Mouse (Mus musculus) frontal cortex, postnatal 14 days (tissue): ENCODE results near the gene Naaladl2.

Experiments used
- DNase-seq, 2 experiments: peaks; one replicate each; pipeline ENCODE4 v3.0.0; 2022; ENCODE audit warnings: low spot score in 2 of 2

The Naaladl2 gene

DNA sequence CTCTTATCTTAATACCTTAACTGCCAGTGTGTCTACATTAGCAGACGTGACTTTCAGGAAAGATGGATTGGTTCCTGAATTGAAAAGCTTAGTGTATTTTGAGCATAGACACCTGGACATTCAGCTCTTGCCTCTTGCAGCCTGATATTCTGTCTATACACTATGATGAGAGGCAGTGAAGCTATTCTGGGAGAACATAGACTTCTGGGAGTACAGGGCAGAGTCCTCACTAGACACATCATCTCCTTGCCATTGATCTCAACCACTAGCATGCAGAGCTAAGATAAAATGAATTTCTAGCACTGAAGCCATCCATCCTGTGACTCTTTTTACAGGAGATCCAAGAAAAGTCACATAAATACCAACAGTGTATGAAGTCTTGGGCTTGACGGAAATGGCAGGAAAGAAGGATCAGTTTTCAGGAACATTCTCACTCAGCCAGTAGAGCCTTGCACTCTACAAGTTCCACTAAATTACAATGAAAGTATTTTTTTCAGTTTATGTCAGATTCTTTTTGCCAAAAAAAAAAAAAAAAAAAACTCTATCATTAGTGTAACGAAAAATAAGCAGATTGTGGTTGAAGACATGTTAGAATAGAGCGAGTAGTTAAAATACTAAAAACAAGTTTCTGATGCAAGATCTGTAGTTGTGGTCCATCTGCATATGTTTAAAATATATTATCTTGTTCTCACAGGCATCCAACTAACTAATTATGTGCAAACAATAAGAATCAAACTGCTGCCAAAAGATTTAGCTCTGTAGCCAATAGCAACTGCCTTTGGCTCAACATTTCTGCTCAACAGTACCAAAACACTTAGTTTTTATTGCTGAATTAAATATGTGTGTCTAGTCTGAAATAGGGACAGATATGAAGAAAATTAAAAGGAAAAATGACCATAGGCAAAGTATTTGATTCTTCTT lies 1171.1 kb downstream of the Naaladl2 start:
- DNase-seq, result no peak

DNA sequence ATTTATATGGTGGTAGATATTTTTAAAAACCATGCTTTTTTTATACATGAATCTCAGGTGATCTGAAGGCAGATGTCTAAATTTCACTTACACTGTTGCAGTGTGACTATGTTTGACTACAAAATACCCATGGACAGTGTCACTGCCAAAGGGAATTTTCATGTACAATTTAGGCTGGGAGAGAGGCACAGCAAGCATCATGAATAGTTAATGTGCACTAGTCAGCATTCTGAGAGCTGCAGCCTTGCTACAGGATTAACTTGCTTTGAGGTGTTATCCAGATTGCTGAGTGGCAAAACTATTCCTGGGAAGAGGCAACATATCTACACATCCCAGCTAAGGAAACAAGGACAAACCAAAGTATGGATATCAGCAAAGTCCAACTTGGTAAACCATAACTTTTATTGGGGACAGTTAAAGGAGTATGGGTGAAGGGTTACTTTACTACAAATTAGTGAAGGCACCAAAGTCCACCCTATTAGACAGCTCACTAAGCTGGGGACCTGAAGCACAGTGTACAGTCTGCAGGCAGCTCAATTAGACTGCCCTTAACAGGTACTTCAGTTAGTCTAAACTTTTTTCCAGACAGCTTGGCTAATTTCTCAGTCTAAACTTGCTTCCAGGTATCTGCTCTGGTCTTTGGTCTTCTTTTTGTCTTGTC lies 1181.0 kb downstream of the Naaladl2 start:
- DNase-seq, result no peak

DNA sequence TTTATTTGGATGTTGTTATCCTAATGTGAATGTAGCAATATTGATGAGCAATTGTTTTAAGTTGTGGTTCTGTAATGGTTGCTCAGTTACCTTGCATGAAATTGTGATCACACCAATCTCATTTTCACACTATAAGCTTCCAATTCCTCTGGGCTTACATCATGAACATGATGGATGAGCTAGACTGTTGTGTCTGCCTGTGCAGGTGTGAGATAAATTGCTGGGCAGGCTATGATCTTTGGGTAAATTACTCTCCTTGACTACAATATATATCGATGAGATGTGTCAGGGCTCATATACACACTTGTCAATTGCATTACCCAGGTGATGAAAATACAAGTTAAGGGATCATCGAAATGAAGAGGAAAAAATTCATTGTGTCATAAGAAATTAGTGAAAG lies 1197.9 kb downstream of the Naaladl2 start:
- no peak for DNase-seq

DNA sequence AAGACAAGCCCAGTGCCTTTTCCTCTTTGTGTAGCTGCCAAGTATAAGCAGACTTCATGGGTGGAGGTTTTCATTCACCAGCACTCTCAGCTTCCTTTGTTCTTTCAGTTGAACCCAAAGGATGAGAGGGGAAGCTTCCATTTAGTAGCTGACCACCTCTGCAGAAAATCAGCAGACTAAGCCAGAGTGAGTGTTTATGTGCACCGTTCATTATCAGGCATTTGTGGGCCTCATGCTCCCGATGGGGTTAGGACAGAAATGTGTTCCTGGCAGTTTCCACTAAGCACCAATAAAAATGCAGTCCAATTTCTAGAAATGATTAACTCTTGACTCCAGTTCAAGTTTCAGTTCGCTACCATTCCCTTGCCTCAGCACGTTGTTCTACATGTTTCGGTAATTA lies 1206.8 kb downstream of the Naaladl2 start:
- no peak for DNase-seq

DNA sequence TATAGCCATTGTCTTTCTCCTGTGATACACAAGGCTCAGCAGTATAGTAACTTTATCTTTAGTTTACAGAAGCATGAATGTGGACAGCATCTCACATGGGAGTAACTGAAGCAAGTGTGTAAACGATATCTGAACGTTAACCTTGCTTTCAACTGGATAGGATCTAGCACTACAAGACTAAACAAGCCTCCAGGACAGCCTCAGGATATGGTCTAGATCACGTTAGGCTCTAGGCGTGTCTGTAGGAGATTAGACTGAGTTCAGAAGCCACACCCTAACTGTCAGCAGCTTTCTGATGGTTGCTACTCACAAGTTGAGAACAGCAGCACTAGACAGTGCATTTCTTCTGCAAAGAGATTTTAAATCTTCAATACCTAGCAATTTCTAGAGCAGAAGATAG lies 1216.0 kb downstream of the Naaladl2 start:
- DNase-seq, result no peak

DNA sequence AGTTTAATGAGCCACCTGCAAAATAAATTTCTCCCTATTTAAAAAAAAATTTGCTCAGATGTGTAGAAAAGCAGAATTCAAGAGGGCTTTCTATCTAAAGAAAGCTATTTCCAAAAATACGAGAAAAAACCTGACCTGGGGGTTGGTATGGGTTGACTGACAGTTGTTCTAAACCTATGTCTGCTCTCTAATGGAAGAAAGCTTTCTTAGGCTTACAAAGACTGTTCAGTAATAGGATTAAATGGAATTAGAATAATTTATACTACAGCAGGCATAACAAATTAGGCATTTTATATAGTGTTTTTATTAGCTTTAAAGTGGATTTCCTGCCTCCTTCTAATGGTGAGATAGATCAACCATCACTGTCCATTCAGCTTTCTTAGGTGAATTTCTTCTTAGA lies 1236.4 kb downstream of the Naaladl2 start:
- no peak for DNase-seq

DNA sequence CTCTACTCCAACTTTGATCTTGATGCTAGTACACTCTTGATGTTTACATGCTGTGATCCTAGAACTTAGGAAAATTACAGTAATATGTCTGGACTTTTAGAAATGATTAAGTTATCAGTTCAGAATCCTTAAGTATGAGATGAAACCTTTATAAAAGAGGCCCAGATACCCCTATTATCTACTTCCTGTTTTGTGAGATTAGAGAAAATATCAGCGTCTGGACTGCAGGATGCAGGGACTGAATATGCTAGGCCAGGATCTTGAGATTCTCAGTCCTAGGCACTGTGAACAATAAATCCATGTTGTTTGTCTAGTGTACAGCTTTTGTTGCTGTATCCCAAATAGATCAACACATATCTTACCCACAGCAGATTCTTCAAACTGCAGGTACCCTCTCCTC lies 1278.4 kb downstream of the Naaladl2 start:
- DNase-seq, result no peak

DNA sequence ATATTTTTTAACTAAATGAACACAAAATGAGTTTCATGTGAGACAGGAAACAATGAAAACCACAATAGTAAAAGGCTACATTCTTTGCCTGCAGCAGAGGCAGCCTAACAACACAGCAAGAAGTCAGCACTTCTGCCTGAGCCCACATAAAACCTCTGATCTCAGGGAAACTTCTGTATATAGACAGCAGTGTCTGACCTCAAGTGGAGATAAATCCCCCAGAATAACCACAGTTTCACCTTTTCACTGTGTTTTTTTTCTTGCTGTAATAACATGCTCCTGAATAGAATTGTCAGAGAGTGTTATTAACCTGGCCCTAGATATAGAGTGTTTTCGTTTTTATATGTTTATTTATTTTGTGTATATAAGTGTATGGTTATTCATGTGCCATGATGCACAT lies 1286.8 kb downstream of the Naaladl2 start:
- DNase-seq, result no peak

DNA sequence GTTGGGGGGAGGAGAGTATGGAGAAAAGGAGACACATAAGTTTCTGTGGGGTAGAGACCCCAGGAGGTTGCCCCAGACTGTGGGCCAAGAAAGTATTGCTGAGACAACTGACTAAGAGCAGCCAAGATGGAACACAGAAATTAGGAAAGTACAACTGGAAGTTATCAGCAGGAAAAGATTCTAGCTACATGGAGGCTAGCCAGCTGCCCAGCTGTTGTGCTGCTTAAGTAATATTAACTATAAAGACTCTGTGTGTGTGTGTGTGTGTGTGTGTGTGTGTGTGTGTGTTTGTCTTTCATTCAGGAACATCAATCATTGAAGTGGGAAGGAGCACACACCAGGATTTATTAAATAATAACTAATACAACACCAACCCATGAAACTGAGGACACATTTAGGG lies 1326.5 kb downstream of the Naaladl2 start:
- DNase-seq, result no peak

DNA sequence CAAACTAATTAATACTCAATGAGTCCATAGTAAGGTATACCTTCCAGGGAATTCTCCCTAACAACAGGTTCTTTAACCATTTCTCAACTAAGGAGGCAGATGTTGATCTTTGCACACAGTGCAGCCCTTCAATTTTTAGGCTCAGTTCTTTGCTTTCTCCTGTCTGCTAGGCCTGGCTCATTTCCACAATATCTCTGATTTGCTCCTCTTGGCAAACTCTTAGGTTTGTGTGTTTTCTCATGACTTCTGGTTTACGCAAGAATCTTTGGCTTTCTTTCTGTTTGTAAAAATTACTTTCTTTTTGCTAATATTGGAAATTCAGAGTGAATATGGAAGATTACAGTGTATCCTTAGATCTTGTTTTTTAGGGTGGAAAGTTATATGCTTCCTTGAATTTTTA lies 1385.3 kb downstream of the Naaladl2 start:
- no peak for DNase-seq
